8 mouse cellular contexts compared by ENCODE assay signal in genomic region chr1:61139291-61139983, GRCm38 (mm10).
A peak's percentile ranks its signal among the peaks of the same experiment; 100 is the strongest.
DNase-seq lines count a peak whose midpoint lies in the region; ATAC-seq and TF ChIP-seq lines count a peak whose summit lies in the region.

No protein-coding gene starts in this region.

- peak overlapping the region; percentile 40 for H3K4me2 ChIP-seq in kidney, embryonic 14.5 days (replicated peaks; ENCODE audit: low read depth, low read length)
- peak overlapping the region; percentile 47 for H3K4me2 ChIP-seq in limb, embryonic 12.5 days

- TF ChIP-seq CTCF in thymus, adult 2 months (IDR thresholded peaks at IDR 0.05; ENCODE audit: borderline replicate concordance, control insufficient read depth, extremely low read depth, insufficient read depth, low read length, poor library complexity) = peak; percentile 57; the same call in 1 of the 2 replicates

- no peak overlapping the region; the same call in 1 of the 2 replicates for H3K27ac ChIP-seq in kidney, embryonic 14.5 days (ENCODE audit: low read depth, low read length)
- peak overlapping the region; percentile 84; the same call in 1 of the 2 replicates for H3K27ac ChIP-seq in limb, embryonic 12.5 days
- no peak overlapping the region for H3K27ac ChIP-seq in thymus, adult 2 months (ENCODE audit: control insufficient read depth, insufficient read depth, low read length)

- no peak for TF ChIP-seq POLR2A in thymus, adult 2 months (IDR thresholded peaks at IDR 0.05; ENCODE audit: control insufficient read depth, extremely low read depth, insufficient read depth, low read length, poor library complexity)

- 6% methylated on average over 15 of the region's 15 CpGs for WGBS in kidney, embryonic 14.5 days
- 6% methylated on average over 15 of the region's 15 CpGs for WGBS in limb, embryonic 12.5 days
- 47% methylated on average over 15 of the region's 15 CpGs for WGBS in thymus, adult 2 months

- H3K36me3 ChIP-seq in kidney, embryonic 14.5 days (ENCODE audit: control insufficient read depth, insufficient read depth, low read length) = no peaks in the 10 kb centered on the region
- no peaks in the 10 kb centered on the region for H3K36me3 ChIP-seq in limb, embryonic 12.5 days
- no peaks in the 10 kb centered on the region for H3K36me3 ChIP-seq in thymus, adult 2 months (ENCODE audit: control insufficient read depth, insufficient read depth, low read length)

- H3K27me3 ChIP-seq in kidney, embryonic 14.5 days (ENCODE audit: control insufficient read depth, insufficient read depth, low read length) = peaks cover 9% of the 10 kb centered on the region; the same call in 1 of the 2 replicates
- peaks cover 7% of the 10 kb centered on the region; the same call in 1 of the 2 replicates for H3K27me3 ChIP-seq in limb, embryonic 12.5 days
- no peaks in the 10 kb centered on the region for H3K27me3 ChIP-seq in thymus, adult 2 months (ENCODE audit: control insufficient read depth, insufficient read depth, low read length)

- peak; percentile 25 for DNase-seq in ovary, postnatal 14 days (ENCODE audit: low spot score)
- no peak for DNase-seq in ovary, postnatal 10 days (ENCODE audit: low spot score)
- peak; percentile 78 for DNase-seq in embryo, embryonic 9.5 days (ENCODE audit: extremely low spot score)
- peak; percentile 76 for DNase-seq in neural tube, embryonic 10.5 days (ENCODE audit: extremely low spot score, low spot score)
- DNase-seq in thymus, adult 2 months = peak; percentile 13

- peak overlapping the region; percentile 17; the same call in 1 of the 2 replicates for H3K4me3 ChIP-seq in kidney, embryonic 14.5 days (ENCODE audit: low read length)
- 0 out of 2 replicates have a peak overlapping the region, but pooled peaks have one; percentile 18 for H3K4me3 ChIP-seq in limb, embryonic 12.5 days (replicated peaks)
- no peak overlapping the region for H3K4me3 ChIP-seq in thymus, adult 2 months (ENCODE audit: control insufficient read depth, insufficient read depth, low read length)

- no peak overlapping the region for H3K9ac ChIP-seq in kidney, embryonic 14.5 days (ENCODE audit: low read depth, low read length)
- H3K9ac ChIP-seq in limb, embryonic 12.5 days (replicated peaks) = no peak overlapping the region

- peak; percentile 35; the same call in 1 of the 2 replicates for ATAC-seq in granulocyte monocyte progenitor cell, adult 5-6 weeks (replicated peaks; ENCODE audit: poor library complexity, severe bottlenecking)
- ATAC-seq in kidney, embryonic 14.5 days (ENCODE audit: low FRiP score, low TSS enrichment) = peak; percentile 48; the same call in 1 of the 2 replicates
- ATAC-seq in limb, embryonic 12.5 days (ENCODE audit: insufficient number of reproducible peaks, insufficient read depth, low FRiP score, low TSS enrichment, low read depth) = no peak

- peaks cover 28% of the 10 kb centered on the region for H3K4me1 ChIP-seq in kidney, embryonic 14.5 days (ENCODE audit: control insufficient read depth, insufficient read depth, low read length)
- H3K4me1 ChIP-seq in limb, embryonic 12.5 days (replicated peaks) = peaks cover 59% of the 10 kb centered on the region
- peaks cover 5% of the 10 kb centered on the region for H3K4me1 ChIP-seq in thymus, adult 2 months (replicated peaks; ENCODE audit: control insufficient read depth, insufficient read depth, low read length)

- H3K9me3 ChIP-seq in kidney, embryonic 14.5 days (ENCODE audit: control insufficient read depth, low read length) = no peaks in the 10 kb centered on the region
- no peaks in the 10 kb centered on the region for H3K9me3 ChIP-seq in limb, embryonic 12.5 days
